Mouse (Mus musculus): ENCODE results near the gene Ldb2.

GRCm38 (mm10) chr5:44589318-44589717, 210.2 kb downstream of the Ldb2 start:
- TF ChIP-seq CTCF (IDR thresholded peaks at IDR 0.05; ENCODE audit: low read depth, low read length), result no peak
- no peak for TF ChIP-seq GATA1 (IDR thresholded peaks at IDR 0.05; ENCODE audit: borderline replicate concordance, low read length)
- no peak for TF ChIP-seq TAL1 (conservative IDR thresholded peaks at IDR 0.05; ENCODE audit: low read depth, low read length)
- no peak for TF ChIP-seq POLR2AphosphoS5 (IDR thresholded peaks at IDR 0.05; ENCODE audit: insufficient replicate concordance, low read depth, low read length)

Data from G1E (cell line).